Mouse (Mus musculus): ENCODE measurements around the gene Gm39566.
"Not testable (repeated sequence)": the region's sequence is repeated elsewhere in the genome, so short reads cannot be mapped to it uniquely, and the experiment has no call there.

Gene Gm39566

DNA sequence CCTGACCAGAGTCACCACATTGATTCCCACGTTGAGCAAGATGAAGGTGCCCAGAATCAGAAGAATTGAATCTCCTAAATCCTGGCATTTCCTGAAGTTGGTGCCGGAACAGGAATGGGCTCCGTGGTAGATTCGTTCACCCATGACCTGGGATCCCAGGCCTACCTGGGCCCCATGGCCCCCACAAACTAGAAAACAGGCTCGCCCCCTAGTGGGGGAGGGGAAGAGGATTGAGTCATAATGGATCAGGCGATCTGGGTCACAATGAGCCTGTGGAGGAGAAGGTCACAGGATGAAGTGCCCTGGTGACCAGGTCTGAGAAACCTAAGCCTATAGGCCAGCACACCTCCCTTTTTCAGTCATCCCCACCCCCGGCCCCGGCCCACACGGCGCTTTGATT lies at the start of gene Gm39566:
Gene Gm39566 (minus strand): TSS at position 144 of the 400 bp plus-strand sequence.
- DNase-seq = no peak

DNA sequence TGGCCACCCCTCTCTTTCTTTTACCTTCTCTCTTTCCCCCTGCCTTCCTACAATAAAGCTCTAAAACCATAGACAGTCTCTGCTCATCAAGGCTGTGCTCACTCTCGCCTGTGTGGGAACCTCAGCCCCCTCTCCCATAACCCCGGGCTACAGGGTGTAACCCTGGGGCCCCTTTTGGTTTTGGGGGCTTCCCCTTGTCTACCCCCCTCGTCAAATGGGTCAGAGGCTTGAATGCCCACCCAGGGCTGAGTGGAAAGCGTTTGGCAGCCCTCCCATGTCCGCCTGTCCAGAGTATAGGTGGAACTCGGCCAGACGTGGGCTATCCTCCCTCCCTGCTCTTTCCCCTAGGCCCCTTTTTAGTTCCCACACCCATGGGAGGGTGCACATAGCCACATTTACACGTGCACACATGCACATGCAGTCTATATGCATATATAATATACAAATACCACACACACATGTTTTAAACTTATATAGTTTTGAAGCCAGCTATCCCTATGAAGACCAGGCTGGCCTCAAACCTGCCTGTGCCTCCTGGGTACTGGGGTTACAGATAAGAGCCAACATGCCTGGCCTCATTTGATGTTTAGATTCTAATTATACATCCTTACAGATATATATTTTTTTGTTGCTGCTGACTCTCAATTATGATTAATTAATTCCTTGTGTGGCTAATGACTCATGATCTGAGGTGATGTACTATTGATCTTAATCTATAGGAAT lies 49.2 kb upstream of the Gm39566 start:
- no peak for DNase-seq

DNA sequence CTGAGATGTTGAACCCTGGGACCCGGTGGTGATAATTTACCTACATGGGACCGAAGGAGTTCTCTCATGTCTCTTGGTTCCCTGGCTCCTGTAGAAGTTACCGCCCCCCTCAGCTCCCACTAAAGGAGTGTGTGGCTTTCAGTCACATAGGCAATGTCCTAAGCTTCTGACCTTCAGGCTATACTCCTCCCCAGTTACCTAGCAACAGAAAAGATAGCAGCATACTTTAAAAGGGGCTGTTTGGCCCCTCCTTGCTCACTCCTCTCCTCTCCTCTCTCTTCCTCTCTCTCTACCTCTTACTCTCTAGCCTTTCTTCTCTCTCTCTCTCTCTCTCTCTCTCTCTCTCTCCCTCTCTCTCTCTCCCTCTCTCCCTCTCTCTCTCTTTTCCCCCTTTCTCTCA lies 48.6 kb upstream of the Gm39566 start:
- not testable (repeated sequence) for DNase-seq

DNA sequence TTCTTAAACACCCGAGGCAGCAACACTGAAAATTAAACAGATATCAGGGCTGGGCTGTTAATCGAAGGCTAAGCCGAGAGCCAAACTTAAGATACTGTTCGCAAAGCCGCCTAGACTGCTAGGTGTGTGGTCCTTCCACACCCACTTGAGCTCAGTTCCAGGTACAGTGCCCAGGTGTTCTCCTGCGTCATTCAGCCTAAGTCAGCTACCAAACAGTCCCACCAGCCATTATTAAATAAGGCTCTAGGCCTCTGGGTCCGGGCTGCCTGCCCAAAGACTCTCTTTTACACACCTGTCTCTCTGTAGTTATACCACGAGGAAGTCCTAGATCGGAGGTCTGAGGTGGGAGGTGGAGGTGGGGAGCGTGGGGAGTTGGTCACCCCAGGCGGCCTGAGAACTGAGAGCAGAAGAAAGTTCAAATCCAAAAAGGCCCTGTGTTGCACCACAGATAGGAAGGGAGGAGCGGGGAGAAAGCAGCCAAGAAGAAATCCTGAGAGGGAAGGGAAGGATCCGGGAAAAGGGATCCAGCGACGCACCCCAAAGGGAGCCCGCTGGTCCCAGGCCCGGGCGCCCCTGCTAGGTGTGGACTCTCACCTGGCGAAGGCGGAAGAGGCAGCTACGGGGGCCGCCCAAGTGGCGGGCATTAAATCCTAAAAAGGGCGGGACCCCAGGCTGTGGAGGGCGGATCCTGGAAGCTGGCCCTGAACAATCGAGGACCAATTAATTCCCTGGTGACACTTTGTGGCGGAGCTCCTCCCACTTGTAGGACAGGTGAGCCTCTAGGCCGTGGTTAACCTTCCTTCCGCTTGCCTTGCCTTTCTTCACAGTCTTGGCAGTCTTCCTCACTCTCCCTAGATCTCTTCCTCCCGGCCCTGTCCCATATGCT lies 43.3 kb upstream of the Gm39566 start, which contains the start of gene Tnk1:
Gene Tnk1 (minus strand): TSS at position 618 of the 886 bp plus-strand sequence.
- no peak for DNase-seq

DNA sequence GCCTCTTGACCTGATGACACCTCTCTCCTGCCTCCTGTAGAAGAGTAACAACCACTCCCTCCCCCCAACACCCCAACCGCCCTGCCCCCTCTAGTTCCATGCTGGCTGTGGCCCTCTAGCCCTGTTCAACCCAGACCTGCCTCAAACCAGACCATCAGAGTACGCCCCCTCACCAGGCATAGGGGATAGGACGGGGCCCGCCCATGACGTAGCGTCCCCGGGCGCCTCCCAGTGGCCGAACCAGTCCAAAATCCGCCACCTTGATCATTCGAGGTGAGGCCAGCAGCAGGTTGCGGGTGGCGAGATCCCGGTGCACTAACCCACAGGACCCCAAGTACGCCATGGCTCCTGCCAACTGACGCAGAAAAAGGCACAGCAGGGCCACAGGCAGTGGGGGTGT lies 40.2 kb upstream of the Gm39566 start:
- peak; percentile 48 for DNase-seq

DNA sequence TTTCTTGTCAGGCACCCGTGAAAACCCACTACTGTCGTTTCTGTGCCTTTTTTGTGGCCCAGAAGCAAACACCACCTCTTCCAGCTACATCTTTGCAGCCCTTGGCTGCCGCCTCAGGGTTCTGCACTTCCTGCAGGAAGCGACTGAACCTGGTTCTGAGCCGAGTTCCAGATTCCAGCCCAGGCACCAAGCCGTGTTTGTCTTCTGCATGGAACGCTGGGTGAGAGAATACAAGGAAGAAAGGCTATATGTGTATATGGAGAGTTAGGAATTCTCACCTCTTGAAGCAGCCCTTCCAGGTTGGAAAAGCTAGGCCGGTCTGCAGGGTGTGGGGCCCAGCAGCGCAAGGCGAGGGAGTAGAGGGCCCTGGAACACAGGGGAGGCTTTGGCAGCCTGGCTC lies 39.6 kb upstream of the Gm39566 start:
- DNase-seq = no peak

DNA sequence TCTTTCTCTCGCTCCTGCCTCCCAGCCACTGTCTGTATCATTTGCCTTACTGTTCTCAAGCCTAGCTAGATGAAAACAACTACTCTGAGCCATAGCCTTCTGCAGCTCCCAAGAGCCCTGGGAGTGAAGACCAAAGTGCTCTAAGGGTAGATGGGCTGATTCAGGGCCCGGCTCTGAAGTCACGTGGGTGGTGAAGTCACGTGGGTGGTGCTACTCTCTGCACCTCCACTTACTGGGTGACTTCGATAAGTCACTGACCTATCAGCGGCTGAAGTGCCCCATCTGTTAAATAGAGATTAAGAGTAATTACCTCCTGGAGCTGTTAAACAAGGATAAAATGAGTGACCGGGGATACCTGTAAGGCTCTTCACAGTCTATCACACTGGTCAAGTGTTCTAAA lies 38.9 kb upstream of the Gm39566 start:
- DNase-seq = no peak

DNA sequence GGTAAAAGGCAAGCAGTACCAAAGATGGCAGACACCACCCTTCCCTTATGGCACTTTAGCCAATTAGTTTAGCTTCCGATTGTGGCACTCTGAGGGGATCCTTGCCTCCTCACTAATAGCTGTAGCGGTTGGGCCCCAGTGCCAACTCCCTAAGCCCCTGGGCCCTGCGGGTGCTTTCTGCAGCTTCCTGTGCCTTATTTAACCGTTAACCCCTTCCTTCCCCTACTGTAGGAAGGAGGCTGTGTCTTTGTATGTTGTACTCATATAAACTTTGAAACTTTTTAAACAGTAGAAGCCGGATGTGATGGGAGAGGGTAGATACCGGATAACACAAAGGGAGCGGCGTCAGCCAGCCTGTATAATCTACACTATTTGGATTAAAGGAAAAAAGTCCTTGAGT lies 35.7 kb upstream of the Gm39566 start:
- DNase-seq = no peak

DNA sequence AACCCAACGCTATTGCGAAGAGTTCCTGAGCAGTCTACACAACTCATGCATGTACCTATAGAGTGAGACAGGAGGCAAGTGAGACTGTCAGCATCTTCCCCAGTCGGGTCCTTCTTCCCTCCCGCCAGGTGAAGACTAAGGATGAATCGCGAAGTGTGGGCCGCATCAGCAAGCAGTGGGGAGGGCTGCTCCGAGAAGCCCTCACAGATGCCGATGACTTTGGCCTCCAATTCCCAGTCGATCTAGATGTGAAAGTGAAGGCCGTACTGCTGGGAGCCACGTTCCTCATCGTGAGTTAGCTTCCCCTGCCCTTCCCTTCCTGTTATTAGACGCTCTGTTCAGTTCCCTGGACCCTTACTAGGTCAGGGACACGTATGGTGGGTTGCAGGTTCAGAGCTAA lies 34.8 kb upstream of the Gm39566 start:
- DNase-seq = no peak

DNA sequence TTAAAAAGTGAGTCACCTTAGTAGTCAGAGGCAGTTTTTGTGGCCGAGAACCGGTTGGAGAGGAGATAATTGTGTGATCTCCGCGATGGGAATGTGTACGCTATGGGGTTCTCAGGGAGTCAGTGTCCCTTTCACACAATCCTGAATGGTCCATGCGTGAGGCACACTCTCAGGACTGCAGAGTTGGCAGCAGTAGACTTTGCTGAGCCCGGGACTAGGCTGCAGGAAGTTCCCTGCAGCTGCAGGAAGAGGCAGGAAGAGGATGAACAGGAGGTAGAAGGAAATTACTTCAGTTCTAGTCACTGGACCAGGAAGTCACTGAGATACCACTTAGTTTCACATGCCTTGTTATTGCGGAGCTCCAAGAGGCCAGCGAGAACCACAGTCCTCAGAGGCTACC lies 34.0 kb upstream of the Gm39566 start:
- DNase-seq = no peak

DNA sequence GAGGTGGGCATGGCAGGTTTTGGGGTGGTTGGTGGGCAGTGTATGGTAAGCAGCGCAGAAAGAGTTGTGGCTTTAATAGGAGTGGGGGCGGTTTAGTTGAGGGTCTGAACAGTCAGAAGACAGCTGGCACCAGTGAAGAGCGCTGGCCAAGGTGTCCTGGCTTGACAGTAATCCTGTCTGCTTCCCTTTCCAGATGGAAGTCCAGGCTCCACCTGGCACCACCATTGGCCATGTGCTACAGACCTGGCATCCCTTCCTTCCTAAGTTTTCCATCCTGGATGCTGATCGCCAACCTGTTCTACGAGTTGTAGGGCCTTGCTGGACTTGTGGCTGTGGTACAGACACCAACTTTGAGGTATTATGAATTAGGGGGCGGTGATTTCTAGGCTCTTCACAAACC lies 32.9 kb upstream of the Gm39566 start:
- DNase-seq = peak; percentile 66

DNA sequence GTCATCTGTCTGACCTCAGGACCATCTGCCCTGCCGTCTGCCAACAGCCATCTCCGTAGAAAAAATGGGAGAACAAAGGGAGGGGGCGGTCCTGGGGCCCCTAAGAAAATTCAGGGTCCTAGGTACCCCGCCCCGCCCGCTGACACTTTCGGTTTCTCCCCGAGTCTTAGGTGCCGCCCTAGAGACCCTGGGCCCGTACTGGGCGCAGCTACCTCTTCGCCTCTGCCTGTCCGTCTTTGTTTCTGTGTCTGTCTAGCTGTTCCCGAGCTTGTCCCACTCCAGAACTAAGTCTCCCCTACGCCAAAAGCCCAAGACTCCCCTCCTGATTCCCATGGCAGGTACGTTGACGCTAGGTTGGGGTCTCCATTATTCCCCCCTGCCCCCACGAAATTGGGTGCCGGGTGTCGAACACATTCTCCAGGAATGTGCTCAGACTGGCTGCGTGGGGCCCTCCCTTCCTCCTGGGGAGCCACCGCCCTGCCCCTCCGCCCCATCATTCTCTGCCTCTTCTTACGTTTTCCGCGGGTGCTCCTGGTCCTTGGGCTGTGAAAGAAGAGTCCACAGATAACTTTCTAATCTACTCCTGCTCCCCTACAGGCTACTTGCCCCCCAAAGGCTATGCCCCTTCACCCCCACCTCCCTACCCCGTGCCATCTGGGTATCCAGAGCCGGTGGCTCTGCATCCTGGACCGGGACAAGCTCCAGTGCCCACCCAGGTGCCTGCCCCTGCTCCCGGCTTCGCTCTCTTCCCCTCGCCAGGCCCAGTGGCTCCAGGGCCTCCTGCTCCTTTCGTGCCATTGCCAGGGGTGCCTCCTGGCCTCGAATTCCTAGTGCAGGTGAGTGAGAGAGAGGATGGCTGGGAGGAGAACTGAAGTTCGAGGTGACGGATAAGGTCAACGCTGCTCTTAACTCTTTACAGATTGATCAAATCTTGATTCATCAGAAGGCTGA lies 31.9 kb upstream of the Gm39566 start:
- no peak for DNase-seq

DNA sequence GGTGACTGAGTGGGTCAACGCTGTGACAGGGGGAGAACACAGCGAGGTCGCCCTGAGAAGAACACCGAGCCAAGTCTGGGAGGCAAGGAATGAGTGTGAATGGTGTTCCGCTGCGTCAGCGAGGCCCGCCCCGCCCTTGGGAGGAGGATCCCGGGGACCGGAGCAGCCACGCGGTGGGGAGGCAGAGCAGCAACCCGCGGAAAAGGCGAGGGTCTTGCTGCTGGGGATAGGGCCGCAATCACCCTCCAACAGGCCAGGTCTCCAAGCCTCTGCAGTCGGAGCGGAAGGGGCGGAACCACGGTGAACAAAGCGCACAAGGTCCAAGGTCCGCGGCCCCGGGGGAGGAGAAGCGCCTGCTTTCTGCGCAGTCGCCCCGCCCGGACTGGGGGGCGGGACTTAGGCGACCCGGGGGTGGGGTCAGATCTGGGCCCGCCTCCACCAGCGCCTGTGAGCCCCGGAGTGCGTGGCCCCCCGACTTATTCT lies 31.1 kb upstream of the Gm39566 start, which contains the start of gene Plscr3:
Gene Plscr3 (plus strand): TSS at position 179 of the 483 bp plus-strand sequence.
- peak; percentile 90 for DNase-seq

DNA sequence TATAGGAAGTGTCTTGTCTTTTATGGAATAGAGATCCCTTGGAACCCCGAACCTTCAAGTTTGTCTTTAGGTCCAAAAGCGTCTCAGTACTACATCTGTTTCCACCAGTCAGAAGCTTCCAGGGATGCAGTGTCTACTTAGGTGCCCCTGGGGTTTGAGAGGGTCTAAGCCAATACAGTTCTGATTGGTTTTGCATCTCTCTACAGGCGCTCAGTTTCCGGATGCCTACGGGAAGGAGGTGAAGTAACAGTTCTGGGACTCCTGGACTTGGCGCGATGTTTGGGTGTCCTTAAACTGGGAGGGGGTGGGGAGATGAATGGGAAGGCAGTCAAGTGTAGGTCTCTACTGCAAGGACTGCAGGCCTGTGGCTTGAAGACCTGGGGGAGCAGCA lies 23.6 kb upstream of the Gm39566 start:
- DNase-seq = no peak

DNA sequence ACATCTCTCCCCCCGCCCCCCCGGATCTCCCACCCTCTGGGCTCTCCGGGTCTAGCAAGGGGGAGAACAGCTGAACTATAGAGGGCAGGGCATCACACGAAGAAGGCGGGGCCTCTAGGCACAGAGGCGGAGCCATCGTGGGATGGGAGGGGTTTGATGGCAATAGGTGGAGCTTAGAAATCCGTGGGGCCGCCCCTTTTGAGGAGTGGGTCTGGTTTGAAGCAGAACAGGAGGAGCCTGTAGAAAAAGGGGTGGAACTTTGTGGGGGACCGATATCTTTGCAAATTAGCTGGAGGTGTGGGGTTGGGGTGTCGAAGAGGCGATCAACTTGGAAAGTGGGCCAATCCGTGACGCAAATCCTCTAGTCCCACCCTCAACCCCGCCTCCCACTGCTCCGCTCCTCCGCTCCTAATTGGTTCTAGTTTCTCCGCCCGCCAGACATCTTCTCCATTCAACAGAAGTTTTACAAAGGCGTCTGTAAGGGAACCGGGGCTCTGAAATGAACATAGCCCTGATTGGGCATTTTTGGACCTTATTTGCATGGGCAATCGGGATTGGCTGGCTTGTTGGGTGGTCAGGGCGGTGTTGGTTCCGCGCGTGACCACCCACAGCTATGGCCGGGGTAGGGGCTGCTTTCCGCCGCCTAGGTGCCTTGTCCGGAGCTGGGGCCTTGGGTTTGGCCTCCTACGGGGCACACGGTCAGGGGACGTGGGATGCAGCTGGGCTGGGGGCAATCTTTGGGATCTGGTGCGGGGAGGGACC lies 23.0 kb upstream of the Gm39566 start, which contains the start of gene Tmem256:
Gene Tmem256 (plus strand): TSS at position 563 of the 762 bp plus-strand sequence.
- peak; percentile 96 for DNase-seq

DNA sequence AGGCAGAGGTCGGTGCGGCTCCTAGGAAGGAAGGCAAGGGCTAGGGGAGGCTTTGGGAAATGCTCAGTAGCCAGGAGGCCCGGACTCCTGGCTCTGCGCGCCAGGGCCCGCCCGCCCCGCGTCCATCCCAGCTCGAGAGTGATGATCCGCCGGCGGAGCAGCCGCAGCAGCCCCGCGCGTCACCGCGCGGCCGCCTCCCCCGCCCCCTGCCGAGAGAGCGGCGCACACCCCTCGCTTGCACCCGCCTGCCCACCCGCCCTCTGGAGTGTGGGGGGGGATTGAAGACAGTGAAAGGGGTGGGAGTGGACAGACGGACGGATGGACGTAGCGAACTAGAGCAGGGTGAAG lies 22.5 kb upstream of the Gm39566 start, which contains the start of gene Nlgn2:
Gene Nlgn2 (minus strand): TSS at position 181 of the 348 bp plus-strand sequence.
- no peak for DNase-seq

DNA sequence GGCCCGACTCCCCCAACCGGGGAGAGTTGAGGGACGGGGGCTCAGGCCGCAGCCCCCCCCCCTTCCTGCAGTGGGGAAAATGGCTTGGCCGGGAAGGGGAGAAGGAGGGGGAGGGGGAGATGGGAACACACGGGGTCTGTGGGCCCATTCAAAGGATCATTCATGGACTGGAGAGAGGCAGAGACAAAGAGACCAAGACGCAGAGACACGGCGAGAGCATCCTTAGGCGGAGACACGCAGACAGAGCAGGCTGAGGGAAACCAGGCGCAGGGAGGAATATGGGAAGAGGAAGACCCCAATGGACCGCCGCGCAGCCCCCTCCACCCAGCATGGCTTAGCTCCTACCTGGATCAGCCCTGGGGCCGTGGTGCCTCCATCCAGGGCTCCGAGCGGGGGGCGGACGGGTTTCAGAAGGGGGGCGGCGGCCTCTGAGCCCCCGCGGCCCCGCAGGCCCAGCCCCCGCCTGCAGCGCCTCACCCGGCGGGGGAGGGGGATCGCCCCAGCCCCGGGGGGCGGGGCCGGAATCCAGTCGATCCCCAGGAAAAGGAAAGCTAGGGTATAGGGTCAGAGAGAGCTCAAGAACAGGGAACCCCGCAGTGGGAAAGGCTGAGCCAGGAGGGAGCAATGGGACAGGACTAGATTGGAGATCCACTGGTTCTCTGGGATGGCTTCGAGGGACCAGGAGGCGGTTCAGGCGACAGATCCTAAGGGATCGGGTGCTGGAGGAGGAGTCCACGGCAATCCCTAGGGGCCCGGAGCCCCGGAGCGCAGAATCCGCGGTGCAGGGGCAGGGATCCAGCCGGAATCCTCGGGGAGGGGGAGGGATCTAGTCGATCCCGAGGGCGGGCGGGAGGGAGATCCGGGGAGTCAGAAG lies 21.8 kb upstream of the Gm39566 start:
- DNase-seq = peak; percentile 69

DNA sequence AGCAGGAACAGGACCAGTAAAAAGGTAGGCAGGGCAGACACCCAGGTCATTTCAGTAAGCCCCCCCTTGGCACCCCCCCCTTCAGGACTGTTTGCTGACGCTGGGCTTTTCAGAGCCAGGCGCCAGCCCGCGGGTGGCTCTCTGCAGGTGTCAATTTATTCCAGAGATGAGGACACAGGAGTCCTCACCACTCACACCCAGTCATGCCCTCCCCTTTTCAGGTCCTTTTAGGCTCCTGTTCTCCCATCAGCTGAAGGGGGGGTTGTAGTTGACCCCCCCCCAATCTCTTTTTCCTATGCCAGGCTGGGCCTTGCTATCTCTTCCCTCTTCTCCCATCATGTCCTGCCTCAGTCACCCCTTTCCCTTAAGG lies 20.9 kb upstream of the Gm39566 start:
- no peak for DNase-seq

DNA sequence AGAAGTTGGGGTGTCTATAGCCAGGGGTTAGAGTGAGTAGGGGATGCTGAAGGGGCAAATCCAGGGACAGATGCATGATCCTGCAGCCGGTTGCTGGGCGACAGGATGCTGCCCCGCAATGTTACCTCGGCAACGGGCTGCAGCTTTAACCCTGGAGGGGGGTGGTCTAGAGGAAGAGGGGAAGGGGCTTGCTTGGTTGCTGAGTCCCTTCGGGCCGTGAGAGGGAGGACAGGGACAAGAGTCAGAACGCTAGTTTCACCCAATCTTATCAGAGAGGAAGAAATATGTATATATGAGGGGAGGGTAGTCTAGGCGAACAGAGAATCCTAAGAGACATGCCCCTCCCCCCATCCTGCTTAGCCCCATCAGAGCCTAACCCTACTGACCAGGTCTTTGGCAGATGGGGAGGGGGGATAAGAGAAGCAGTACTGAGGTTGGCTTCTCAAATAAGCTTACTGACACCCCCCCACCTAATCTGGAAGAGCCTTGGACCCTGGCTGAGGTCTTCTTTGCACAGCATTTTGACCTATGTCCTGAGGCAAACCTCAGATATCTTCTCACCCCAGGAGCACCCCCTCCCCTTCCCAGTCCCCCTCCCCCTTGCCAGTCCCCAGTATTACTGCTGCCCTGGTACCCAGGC lies 20.3 kb upstream of the Gm39566 start:
- DNase-seq = no peak

DNA sequence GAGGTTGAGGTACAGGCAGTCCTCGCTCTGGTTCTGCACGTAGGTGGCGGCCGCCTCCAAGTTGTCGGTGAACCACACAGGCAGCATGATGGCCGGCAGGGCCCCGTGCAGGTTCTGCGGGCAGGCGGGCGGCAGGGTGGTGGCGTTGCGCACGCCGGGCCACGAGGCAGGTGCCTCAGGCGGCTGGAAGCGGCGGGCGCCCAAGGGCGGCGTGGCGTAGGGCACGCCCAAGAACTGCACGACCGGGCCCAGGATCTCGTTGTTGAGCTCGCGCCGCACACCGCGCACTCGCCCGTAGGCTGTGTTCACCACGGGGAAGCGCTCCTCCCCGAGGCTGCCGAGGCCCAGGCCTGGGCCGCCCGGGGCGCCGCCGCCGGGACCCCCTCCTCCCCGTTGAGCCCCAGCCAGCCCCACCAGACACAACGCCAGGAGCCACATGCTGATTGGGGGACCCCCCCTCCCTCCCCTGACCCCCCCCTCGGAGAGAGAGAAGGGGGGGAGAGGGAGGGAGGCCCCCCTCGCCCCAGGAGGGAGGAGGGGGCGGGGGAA lies 19.0 kb upstream of the Gm39566 start:
- no peak for DNase-seq
